Mouse (Mus musculus): ENCODE data around the gene Prkci. TPM values are rescaled to one million over a fixed set of nuclear protein-coding genes. Genes with fewer than 3 reads are reported as not detected.

The Prkci gene
- total and polyA plus RNA-seq, 2 experiments = 4.4 to 11.6 TPM

GRCm38 (mm10) chr3:31096155-31097101, 100.9 kb downstream of the Prkci start:
- peaks cover 13% of the 10 kb centered on the region; the same call in 1 of the 2 replicates for H3K4me1 ChIP-seq (ENCODE audit: control insufficient read depth, insufficient read depth, low read length)
- peaks cover 5% of the 10 kb centered on the region; the same call in 1 of the 2 replicates for H3K36me3 ChIP-seq (ENCODE audit: control insufficient read depth, insufficient read depth, low read length)
- TF ChIP-seq CTCF (IDR thresholded peaks at IDR 0.05; ENCODE audit: low read depth, low read length) (no peak), POLR2A (IDR thresholded peaks at IDR 0.05; ENCODE audit: extremely low read depth, insufficient read depth, low read length) (no peak)
- 16% methylated on average over 10 of the region's 10 CpGs for WGBS
- DNase-seq (ENCODE audit: extremely low read depth, low read depth, low spot score) = peak; percentile 77
- H3K79me2 ChIP-seq (ENCODE audit: control insufficient read depth, insufficient read depth, low read length) = peaks cover 11% of the 10 kb centered on the region; the same call in 1 of the 2 replicates
- H3K9ac ChIP-seq (ENCODE audit: low read depth, low read length) = peak overlapping the region; percentile 94; the same call in 1 of the 2 replicates
- H3K27ac ChIP-seq (replicated peaks; ENCODE audit: insufficient read depth, low read depth, low read length) = peak overlapping the region; percentile 48
- peak overlapping the region; percentile 63 for H3K4me3 ChIP-seq (ENCODE audit: insufficient read depth, low read depth, low read length)
- H3K27me3 ChIP-seq (ENCODE audit: control insufficient read depth, insufficient read depth, low read length) = no peaks in the 10 kb centered on the region

GRCm38 (mm10) chr3:31097102-31097720, 101.7 kb downstream of the Prkci start:
- WGBS = 84% methylated on average over 13 of the region's 13 CpGs
- no peak overlapping the region for H3K9ac ChIP-seq (ENCODE audit: low read depth, low read length)
- no peaks in the 10 kb centered on the region for H3K27me3 ChIP-seq (ENCODE audit: control insufficient read depth, insufficient read depth, low read length)
- TF ChIP-seq POLR2A (IDR thresholded peaks at IDR 0.05; ENCODE audit: extremely low read depth, insufficient read depth, low read length) (no peak), CTCF (IDR thresholded peaks at IDR 0.05; ENCODE audit: low read depth, low read length) (no peak)
- no peak overlapping the region for H3K27ac ChIP-seq (replicated peaks; ENCODE audit: insufficient read depth, low read depth, low read length)
- H3K4me1 ChIP-seq (ENCODE audit: control insufficient read depth, insufficient read depth, low read length) = peaks cover 13% of the 10 kb centered on the region; the same call in 1 of the 2 replicates
- peaks cover 5% of the 10 kb centered on the region; the same call in 1 of the 2 replicates for H3K36me3 ChIP-seq (ENCODE audit: control insufficient read depth, insufficient read depth, low read length)
- DNase-seq (ENCODE audit: extremely low read depth, low read depth, low spot score) = no peak
- H3K4me3 ChIP-seq (ENCODE audit: insufficient read depth, low read depth, low read length) = no peak overlapping the region
- H3K79me2 ChIP-seq (ENCODE audit: control insufficient read depth, insufficient read depth, low read length) = peaks cover 14% of the 10 kb centered on the region; the same call in 1 of the 2 replicates

GRCm38 (mm10) chr3:31097976-31098375, 102.4 kb downstream of the Prkci start:
- Histone ChIP-seq H3K9ac (ENCODE audit: low read depth, low read length) (no peak overlapping the region), H3K79me2 (ENCODE audit: control insufficient read depth, insufficient read depth, low read length) (peaks cover 14% of the 10 kb centered on the region; the same call in 1 of the 2 replicates), H3K4me1 (ENCODE audit: control insufficient read depth, insufficient read depth, low read length) (peaks cover 13% of the 10 kb centered on the region; the same call in 1 of the 2 replicates), H3K27me3 (ENCODE audit: control insufficient read depth, insufficient read depth, low read length) (no peaks in the 10 kb centered on the region), H3K27ac (replicated peaks; ENCODE audit: insufficient read depth, low read depth, low read length) (no peak overlapping the region), H3K36me3 (ENCODE audit: control insufficient read depth, insufficient read depth, low read length) (peaks cover 5% of the 10 kb centered on the region; the same call in 1 of the 2 replicates), H3K4me3 (ENCODE audit: insufficient read depth, low read depth, low read length) (no peak overlapping the region)
- no peak for DNase-seq (ENCODE audit: extremely low read depth, low read depth, low spot score)
- 87% methylated on average over 11 of the region's 11 CpGs for WGBS
- TF ChIP-seq POLR2A (IDR thresholded peaks at IDR 0.05; ENCODE audit: extremely low read depth, insufficient read depth, low read length) (no peak), CTCF (IDR thresholded peaks at IDR 0.05; ENCODE audit: low read depth, low read length) (no peak)

GRCm38 (mm10) chr3:31098556-31098955, 103.0 kb downstream of the Prkci start:
- Histone ChIP-seq H3K27ac (replicated peaks; ENCODE audit: insufficient read depth, low read depth, low read length) (no peak overlapping the region), H3K79me2 (ENCODE audit: control insufficient read depth, insufficient read depth, low read length) (peaks cover 14% of the 10 kb centered on the region; the same call in 1 of the 2 replicates), H3K36me3 (ENCODE audit: control insufficient read depth, insufficient read depth, low read length) (peaks cover 5% of the 10 kb centered on the region; the same call in 1 of the 2 replicates), H3K4me3 (ENCODE audit: insufficient read depth, low read depth, low read length) (no peak overlapping the region), H3K9ac (ENCODE audit: low read depth, low read length) (no peak overlapping the region), H3K4me1 (ENCODE audit: control insufficient read depth, insufficient read depth, low read length) (peaks cover 12% of the 10 kb centered on the region; the same call in 1 of the 2 replicates), H3K27me3 (ENCODE audit: control insufficient read depth, insufficient read depth, low read length) (no peaks in the 10 kb centered on the region)
- no peak for DNase-seq (ENCODE audit: extremely low read depth, low read depth, low spot score)
- 94% methylated on average over 1 of the region's 1 CpGs for WGBS
- no peak for TF ChIP-seq CTCF (IDR thresholded peaks at IDR 0.05; ENCODE audit: low read depth, low read length)

GRCm38 (mm10) chr3:31100026-31100425, 104.5 kb downstream of the Prkci start:
- Histone ChIP-seq H3K4me1 (ENCODE audit: control insufficient read depth, insufficient read depth, low read length) (peaks cover 16% of the 10 kb centered on the region; the same call in 1 of the 2 replicates), H3K27ac (replicated peaks; ENCODE audit: insufficient read depth, low read depth, low read length) (no peak overlapping the region), H3K79me2 (ENCODE audit: control insufficient read depth, insufficient read depth, low read length) (peaks cover 21% of the 10 kb centered on the region; the same call in 1 of the 2 replicates), H3K9ac (ENCODE audit: low read depth, low read length) (no peak overlapping the region), H3K27me3 (ENCODE audit: control insufficient read depth, insufficient read depth, low read length) (no peaks in the 10 kb centered on the region), H3K36me3 (ENCODE audit: control insufficient read depth, insufficient read depth, low read length) (peaks cover 5% of the 10 kb centered on the region; the same call in 1 of the 2 replicates), H3K4me3 (ENCODE audit: insufficient read depth, low read depth, low read length) (no peak overlapping the region)
- WGBS = 84% methylated on average over 5 of the region's 5 CpGs
- TF ChIP-seq POLR2A (IDR thresholded peaks at IDR 0.05; ENCODE audit: extremely low read depth, insufficient read depth, low read length) (no peak), CTCF (IDR thresholded peaks at IDR 0.05; ENCODE audit: low read depth, low read length) (no peak)
- DNase-seq (ENCODE audit: extremely low read depth, low read depth, low spot score) = no peak

Data from liver, adult 2 months (tissue).